Comparison of ENCODE assay signal across 8 mouse cellular contexts in genomic region chr11:68901351-68902046, GRCm38 (mm10). TPM values are rescaled to one million over a fixed set of nuclear protein-coding genes. Genes with fewer than 3 reads are reported as not detected.
DNase-seq lines count a peak whose midpoint lies in the region; ATAC-seq and TF ChIP-seq lines count a peak whose summit lies in the region.

Rpl26 (plus strand) TSS chr11:68901583.

- peak within 1 kb of the TSS; percentile 82 for H3K4me2 ChIP-seq in heart, embryonic 11.5 days
- peak within 1 kb of the TSS; percentile 86 for H3K4me2 ChIP-seq in kidney, embryonic 16.5 days (replicated peaks; ENCODE audit: low read depth, low read length)
- peak within 1 kb of the TSS; percentile 80 for H3K4me2 ChIP-seq in myocyte (ENCODE audit: low read depth)

- peak; percentile 81 for TF ChIP-seq CTCF in C2C12 (IDR thresholded peaks at IDR 0.05; ENCODE audit: control insufficient read depth, insufficient read depth, insufficient read length)
- peak; percentile 100 for TF ChIP-seq CTCF in brain, embryonic 14.5 days (IDR thresholded peaks at IDR 0.05; ENCODE audit: borderline replicate concordance, extremely low read depth, insufficient read depth, insufficient read length)
- TF ChIP-seq CTCF in liver, adult 2 months (IDR thresholded peaks at IDR 0.05; ENCODE audit: low read depth, low read length) = peak; percentile 94

- ATAC-seq in heart, embryonic 11.5 days (replicated peaks; ENCODE audit: insufficient number of reproducible peaks, low FRiP score, low TSS enrichment) = peak; percentile 76
- ATAC-seq in kidney, embryonic 16.5 days (ENCODE audit: low FRiP score, low TSS enrichment) = peak; percentile 88

- H3K9ac ChIP-seq in heart, embryonic 11.5 days (ENCODE audit: low read depth, low read length) = peak within 1 kb of the TSS; percentile 99
- peak within 1 kb of the TSS; percentile 98 for H3K9ac ChIP-seq in kidney, embryonic 16.5 days (replicated peaks; ENCODE audit: low read length)
- peak within 1 kb of the TSS; percentile 87 for H3K9ac ChIP-seq in liver, adult 2 months (ENCODE audit: low read depth, low read length)

- H3K9me3 ChIP-seq in erythroblast, embryonic 14.5 days (ENCODE audit: control insufficient read depth, low read length) = no peaks in the 10 kb centered on the region
- H3K9me3 ChIP-seq in heart, embryonic 11.5 days (replicated peaks; ENCODE audit: control insufficient read depth, low read length) = no peaks in the 10 kb centered on the region
- no peaks in the 10 kb centered on the region for H3K9me3 ChIP-seq in kidney, embryonic 16.5 days (ENCODE audit: low read length)

- DNase-seq in brain, embryonic 14.5 days (ENCODE audit: low read depth) = peak; percentile 99
- DNase-seq in liver, adult 2 months (ENCODE audit: extremely low read depth, low read depth, low spot score) = peak; percentile 91
- peak; percentile 100 for DNase-seq in splenic B cell, adult 2 months (ENCODE audit: low read depth, low spot score)

- peak; percentile 42; the same call in 1 of the 2 replicates for TF ChIP-seq POLR2A in brain, embryonic 14.5 days (IDR thresholded peaks at IDR 0.05; ENCODE audit: borderline replicate concordance, extremely low read depth, insufficient read depth, insufficient read length, poor library complexity, severe bottlenecking)
- TF ChIP-seq POLR2A in liver, adult 2 months (IDR thresholded peaks at IDR 0.05; ENCODE audit: extremely low read depth, insufficient read depth, low read length) = peak; percentile 85
- peak; percentile 95 for TF ChIP-seq POLR2A in myocyte (IDR thresholded peaks at IDR 0.05; ENCODE audit: insufficient read length, low read depth)

- peak within 1 kb of the TSS; percentile 87 for H3K27ac ChIP-seq in heart, embryonic 11.5 days (ENCODE audit: low read depth, low read length)
- peak within 1 kb of the TSS; percentile 88 for H3K27ac ChIP-seq in kidney, embryonic 16.5 days (ENCODE audit: low read length)
- H3K27ac ChIP-seq in liver, adult 2 months (replicated peaks; ENCODE audit: insufficient read depth, low read depth, low read length) = peak within 1 kb of the TSS; percentile 58

- WGBS in heart, embryonic 11.5 days (ENCODE audit: insufficient replicate concordance) = under 1% methylated on average over 52 of the region's 52 CpGs
- under 1% methylated on average over 52 of the region's 52 CpGs for WGBS in kidney, embryonic 16.5 days
- under 1% methylated on average over 52 of the region's 52 CpGs for WGBS in liver, adult 2 months

- peak within 1 kb of the TSS; percentile 96 for H3ac ChIP-seq in C2C12 (ENCODE audit: control insufficient read depth, insufficient read length, low read depth)
- peak within 1 kb of the TSS; percentile 37 for H3ac ChIP-seq in myocyte (ENCODE audit: control insufficient read depth, insufficient read length)

- peak within 1 kb of the TSS; percentile 99 for H3K4me3 ChIP-seq in C2C12 (ENCODE audit: insufficient read depth, poor library complexity, severe bottlenecking)
- peak within 1 kb of the TSS; percentile 76 for H3K4me3 ChIP-seq in erythroblast, embryonic 14.5 days (replicated peaks)
- peak within 1 kb of the TSS; percentile 93 for H3K4me3 ChIP-seq in heart, embryonic 11.5 days (ENCODE audit: low read depth, low read length)
- peak within 1 kb of the TSS; percentile 100 for H3K4me3 ChIP-seq in kidney, embryonic 16.5 days (ENCODE audit: low read length)
- peak within 1 kb of the TSS; percentile 89 for H3K4me3 ChIP-seq in liver, adult 2 months (ENCODE audit: insufficient read depth, low read depth, low read length)
- H3K4me3 ChIP-seq in myocyte = peak within 1 kb of the TSS; percentile 85

- H3K36me3 ChIP-seq in C2C12 (ENCODE audit: control insufficient read depth, insufficient read depth) (peaks cover 27% of the 10 kb centered on the region), myocyte (ENCODE audit: control insufficient read depth, insufficient read depth) (peaks cover 10% of the 10 kb centered on the region)
- H3K36me3 ChIP-seq in erythroblast, embryonic 14.5 days (ENCODE audit: control insufficient read depth) = peaks cover 41% of the 10 kb centered on the region
- H3K36me3 ChIP-seq in heart, embryonic 11.5 days (ENCODE audit: control insufficient read depth, insufficient read depth, low read length) = peaks cover 26% of the 10 kb centered on the region
- H3K36me3 ChIP-seq in kidney, embryonic 16.5 days (ENCODE audit: insufficient read depth, low read length) = peaks cover 39% of the 10 kb centered on the region
- peaks cover 35% of the 10 kb centered on the region for H3K36me3 ChIP-seq in liver, adult 2 months (ENCODE audit: control insufficient read depth, insufficient read depth, low read length)
- H3K36me3 ChIP-seq in splenic B cell, adult 2 months (ENCODE audit: control insufficient read depth, insufficient read depth, low read length, poor library complexity, severe bottlenecking) = peaks cover 10% of the 10 kb centered on the region

- H3K27me3 ChIP-seq in C2C12 (ENCODE audit: control insufficient read depth, insufficient read depth, insufficient read length) = no peaks in the 10 kb centered on the region
- H3K27me3 ChIP-seq in erythroblast, embryonic 14.5 days (ENCODE audit: control insufficient read depth) = peaks cover 3% of the 10 kb centered on the region
- H3K27me3 ChIP-seq in heart, embryonic 11.5 days (ENCODE audit: control insufficient read depth, insufficient read depth, low read length) = 0 out of 2 replicates have a peak, but pooled peaks cover 2% of the 10 kb centered on the region
- H3K27me3 ChIP-seq in kidney, embryonic 16.5 days (ENCODE audit: insufficient read depth, low read length) = no peaks in the 10 kb centered on the region
- no peaks in the 10 kb centered on the region for H3K27me3 ChIP-seq in liver, adult 2 months (ENCODE audit: control insufficient read depth, insufficient read depth, low read length)
- H3K27me3 ChIP-seq in myocyte (ENCODE audit: control insufficient read depth, insufficient read depth, insufficient read length) = peaks cover 5% of the 10 kb centered on the region
- H3K27me3 ChIP-seq in splenic B cell, adult 2 months (ENCODE audit: control insufficient read depth, insufficient read depth, low read length, poor library complexity, severe bottlenecking) = no peaks in the 10 kb centered on the region

- peaks cover 15% of the 10 kb centered on the region for H3K79me3 ChIP-seq in C2C12 (ENCODE audit: low read depth)

- H3K79me2 ChIP-seq in C2C12 (ENCODE audit: control insufficient read depth, insufficient read depth) (peaks cover 26% of the 10 kb centered on the region), myocyte (ENCODE audit: control insufficient read depth, insufficient read depth) (peaks cover 14% of the 10 kb centered on the region)
- no peaks in the 10 kb centered on the region for H3K79me2 ChIP-seq in liver, adult 2 months (ENCODE audit: control insufficient read depth, insufficient read depth, low read length)

- peaks cover 51% of the 10 kb centered on the region for H3K4me1 ChIP-seq in erythroblast, embryonic 14.5 days (ENCODE audit: control insufficient read depth)
- H3K4me1 ChIP-seq in heart, embryonic 11.5 days (ENCODE audit: control insufficient read depth, insufficient read depth, low read length) = peaks cover 7% of the 10 kb centered on the region; the same call in 1 of the 2 replicates
- H3K4me1 ChIP-seq in kidney, embryonic 16.5 days (ENCODE audit: insufficient read depth, low read length) = peaks cover 10% of the 10 kb centered on the region
- peaks cover under 1% of the 10 kb centered on the region; the same call in 1 of the 2 replicates for H3K4me1 ChIP-seq in liver, adult 2 months (ENCODE audit: control insufficient read depth, insufficient read depth, low read length)

TF ChIP-seq in C2C12, 6 proteins besides CTCF, POLR2A, EP300 and RAD21:
- TF ChIP-seq USF1 (IDR thresholded peaks at IDR 0.05; ENCODE audit: low read depth) (no peak), MYOG (IDR thresholded peaks at IDR 0.05; ENCODE audit: control insufficient read depth, extremely low read depth, insufficient read length) (no peak), MYOD1 (IDR thresholded peaks at IDR 0.05; ENCODE audit: control insufficient read depth, insufficient read length, low read depth) (no peak), MAX (IDR thresholded peaks at IDR 0.05) (peak; percentile 50), CEBPB (IDR thresholded peaks at IDR 0.05; ENCODE audit: low read depth) (no peak), FOSL1 (IDR thresholded peaks at IDR 0.05; ENCODE audit: insufficient read depth, low read length, poor library complexity, severe bottlenecking) (no peak)

TF ChIP-seq in myocyte, 11 proteins besides CTCF, POLR2A, EP300 and RAD21:
- no peak for TF ChIP-seq CEBPB (IDR thresholded peaks at IDR 0.05; ENCODE audit: insufficient read depth, poor library complexity, severe bottlenecking)
- peak; percentile 96 for TF ChIP-seq POLR2AphosphoS2 (IDR thresholded peaks at IDR 0.05; ENCODE audit: insufficient read length, low read depth)
- TF ChIP-seq SRF (IDR thresholded peaks at IDR 0.05; ENCODE audit: control insufficient read depth, insufficient read length, low read depth) = peak; percentile 91
- TF ChIP-seq TCF3 (IDR thresholded peaks at IDR 0.05; ENCODE audit: insufficient read length, low read depth) = no peak
- no peak for TF ChIP-seq E2F4 (IDR thresholded peaks at IDR 0.05; ENCODE audit: insufficient read depth)
- peak; percentile 44 for TF ChIP-seq REST (IDR thresholded peaks at IDR 0.05; ENCODE audit: insufficient read depth, insufficient read length)

RNA-seq across cellular contexts. Expression of gene Rpl26, which starts in this region (rescaled TPM):
- polyA plus RNA-seq in C2C12 (2012; fragmentation: generic; extraction: Trizol) (625 TPM), myocyte (2012; fragmentation: generic; extraction: Trizol) (695 TPM)
- polyA plus RNA-seq in brain, embryonic 14.5 days (2012; rRNA removed) = 2,015 and 2,036 TPM in 2 replicates
- polyA plus RNA-seq in erythroblast, embryonic 14.5 days (2012) = 7.0 and 11.1 TPM in 2 replicates
- 719 and 795 TPM in 2 replicates for polyA plus RNA-seq in heart, embryonic 11.5 days (2014; fragmentation: Nextera tagmentation; extraction: Ambion mirVana)
- polyA plus RNA-seq in kidney, embryonic 16.5 days (2015; fragmentation: Nextera tagmentation; extraction: Ambion mirVana) = 897 and 905 TPM in 2 replicates
- 1,005 and 1,133 TPM in 2 replicates for total RNA-seq in liver, adult 2 months (2014; rRNA removed)
- 292 and 293 TPM in 2 replicates for polyA plus RNA-seq in liver, adult 2 months (2012; rRNA removed)

Comparison
In these comparisons a context has a peak if more than half of its experiments do, and no peak if none do; other contexts are left out.
1. Peak in every context shown above with its lines: DNase-seq, ATAC-seq, H3K4me3 ChIP-seq and H3K27ac ChIP-seq.
2. RNA of gene Rpl26 (polyA plus RNA-seq): 2,015 to 2,036 TPM in brain, embryonic 14.5 days, 897 to 905 TPM in kidney, embryonic 16.5 days, 719 to 795 TPM in heart, embryonic 11.5 days, 695 TPM in myocyte (single experiment), 625 TPM in C2C12 (single experiment) and 292 to 293 TPM in liver, adult 2 months; 7.0 to 11.1 TPM in erythroblast, embryonic 14.5 days; every median in the first group is over 10 times any median in the second.
3. POLR2A ChIP-seq: peak in every context shown above with its lines; median percentile 95 in myocyte; 85 in liver, adult 2 months; 42 in brain, embryonic 14.5 days.